8 mouse cellular contexts compared by ENCODE assay signal in the genomic region with DNA sequence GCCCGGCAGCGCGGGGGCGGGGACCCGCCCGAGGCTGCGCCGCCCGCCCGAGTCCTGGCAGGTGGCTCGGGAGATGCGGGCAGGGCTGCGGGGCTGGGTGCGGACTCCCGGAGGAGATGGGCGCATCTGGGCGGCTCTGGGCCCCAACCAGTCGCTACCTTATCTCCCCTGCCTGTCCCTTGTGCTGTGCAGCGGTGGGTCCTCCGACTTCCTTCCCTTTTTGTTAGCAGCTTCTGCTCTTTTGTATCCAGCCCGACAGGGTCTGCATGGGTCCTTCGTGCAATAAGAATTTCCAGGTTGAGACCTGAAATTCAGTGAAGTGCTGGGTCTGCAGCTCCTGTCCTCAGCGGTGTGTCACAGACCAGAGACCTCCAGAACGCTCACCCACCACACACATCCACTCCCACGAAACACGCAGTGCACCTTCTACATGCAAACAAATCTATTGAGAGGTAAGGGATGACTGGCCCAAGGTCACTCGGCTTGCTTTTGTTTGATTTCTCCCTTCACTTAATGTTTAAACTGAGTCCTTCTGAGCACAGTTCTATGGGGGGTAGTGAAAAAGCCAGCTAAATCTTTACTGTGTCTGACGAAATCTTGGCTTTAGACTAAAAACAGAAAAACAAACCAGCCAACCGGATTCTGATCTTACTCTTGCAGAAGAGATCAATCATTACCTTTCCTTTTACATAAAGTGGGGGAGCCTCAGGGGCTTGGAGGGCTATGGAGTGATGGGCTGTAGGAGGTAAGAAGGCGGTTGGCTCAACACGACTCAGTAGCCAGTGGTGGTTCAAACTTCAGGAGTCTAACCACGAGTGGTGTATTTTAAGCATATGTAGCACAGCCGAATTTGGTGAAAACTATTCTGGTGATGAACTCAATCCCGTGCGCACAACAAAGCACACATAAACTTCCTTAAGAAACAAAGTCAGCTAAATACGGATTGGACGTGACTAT. TPM values are rescaled to one million over a fixed set of nuclear protein-coding genes. Genes with fewer than 3 reads are reported as not detected.
DNase-seq lines count a peak whose midpoint lies in the region; ATAC-seq lines count a peak whose summit lies in the region.

No protein-coding gene starts in this region.

- H3K27ac ChIP-seq in embryonic facial prominence, embryonic 13.5 days, result no peak overlapping the region
- peak overlapping the region; percentile 62 for H3K27ac ChIP-seq in intestine, embryonic 14.5 days (ENCODE audit: low read depth)

- no peaks in the 10 kb centered on the region for H3K9me3 ChIP-seq in embryonic facial prominence, embryonic 13.5 days
- no peaks in the 10 kb centered on the region for H3K9me3 ChIP-seq in intestine, embryonic 14.5 days (ENCODE audit: control insufficient read depth, low read length)

- peak overlapping the region; percentile 70 for H3K4me3 ChIP-seq in embryonic facial prominence, embryonic 13.5 days
- H3K4me3 ChIP-seq in intestine, embryonic 14.5 days (ENCODE audit: low read depth, low read length), result peak overlapping the region; percentile 62

- 19% methylated on average over 37 of the region's 37 CpGs for WGBS in embryonic facial prominence, embryonic 13.5 days
- WGBS in intestine, embryonic 14.5 days, result 16% methylated on average over 35 of the region's 37 CpGs

- H3K36me3 ChIP-seq in embryonic facial prominence, embryonic 13.5 days, result no peaks in the 10 kb centered on the region
- no peaks in the 10 kb centered on the region for H3K36me3 ChIP-seq in intestine, embryonic 14.5 days (ENCODE audit: control insufficient read depth, insufficient read depth, low read length)

- peak overlapping the region; percentile 71 for H3K9ac ChIP-seq in embryonic facial prominence, embryonic 13.5 days
- H3K9ac ChIP-seq in intestine, embryonic 14.5 days (ENCODE audit: low read length), result peak overlapping the region; percentile 69

- H3K4me1 ChIP-seq in embryonic facial prominence, embryonic 13.5 days, result peaks cover 7% of the 10 kb centered on the region; the same call in 1 of the 2 replicates
- peaks cover 6% of the 10 kb centered on the region for H3K4me1 ChIP-seq in intestine, embryonic 14.5 days (replicated peaks; ENCODE audit: control insufficient read depth, insufficient read depth, low read length)

- H3K27me3 ChIP-seq in embryonic facial prominence, embryonic 13.5 days, result peaks cover 62% of the 10 kb centered on the region
- peaks cover 11% of the 10 kb centered on the region for H3K27me3 ChIP-seq in intestine, embryonic 14.5 days (replicated peaks; ENCODE audit: control insufficient read depth, insufficient read depth, low read length)

- peak; percentile 17; the same call in 1 of the 2 replicates for ATAC-seq in embryonic facial prominence, embryonic 13.5 days (ENCODE audit: insufficient number of reproducible peaks, insufficient read depth, low FRiP score, low TSS enrichment, low read depth)
- peak; percentile 47 for ATAC-seq in intestine, embryonic 14.5 days (replicated peaks; ENCODE audit: low FRiP score, low TSS enrichment, low read depth)
- ATAC-seq in megakaryocyte progenitor cell, adult 5-6 weeks (replicated peaks; ENCODE audit: poor library complexity), result peak; percentile 59

- H3K4me2 ChIP-seq in embryonic facial prominence, embryonic 13.5 days, result peak overlapping the region; percentile 99
- H3K4me2 ChIP-seq in intestine, embryonic 14.5 days (ENCODE audit: low read length), result peak overlapping the region; percentile 98

- peak; percentile 37 for DNase-seq in layer of hippocampus, adult 11-12 months (ENCODE audit: low spot score)
- DNase-seq in layer of hippocampus, adult 9-10 months (ENCODE audit: low spot score), result no peak
- peak; percentile 55 for DNase-seq in R1 (ENCODE audit: low read depth, low spot score)
- DNase-seq in intestine, embryonic 14.5 days (ENCODE audit: low spot score), result peak; percentile 69
- DNase-seq in thymus, postnatal 36 days, result peak; percentile 6 to 12
- DNase-seq in adrenal gland, adult 2 months, result no peak

RNA-seq across cellular contexts. Expression of gene Atp8a2, which starts 19.1 kb away (rescaled TPM):
- polyA plus RNA-seq in embryonic facial prominence, embryonic 13.5 days (2015; fragmentation: Nextera tagmentation; extraction: Ambion mirVana), result 3.0 and 3.1 TPM in 2 replicates
- polyA plus RNA-seq in intestine, embryonic 14.5 days (2014; fragmentation: Nextera tagmentation; extraction: Ambion mirVana), result 8.2 and 9.0 TPM in 2 replicates
- 0.32 and 0.68 TPM in 2 replicates for total RNA-seq in megakaryocyte progenitor cell, adult 5-6 weeks (2015)
- total RNA-seq in megakaryocyte progenitor cell, adult 5-6 weeks (2017), result 0.34 and 0.37 TPM in 2 replicates
- 1 to 10 TPM in 1 of 2 experiments, under 1 TPM in 1; 0.76 to 1.2 TPM for total RNA-seq in adrenal gland, adult 2 months (2021)
- 0.15 and 0.17 TPM in 2 replicates for polyA plus RNA-seq in adrenal gland, adult 2 months (2012; rRNA removed)

Comparison
In these comparisons a context has a peak if more than half of its experiments do, and no peak if none do; other contexts are left out.
1. DNase-seq: peak in layer of hippocampus, adult 11-12 months (single experiment), R1 (single experiment), intestine, embryonic 14.5 days (single experiment) and thymus, postnatal 36 days (2 of 2); none in layer of hippocampus, adult 9-10 months (single experiment) and adrenal gland, adult 2 months (single experiment).
2. Peak in every context shown above with its lines, with median percentiles within 50 percentile points of each other: ATAC-seq.